Mouse (Mus musculus) midbrain, embryonic 15.5 days (tissue): Measurements from ENCODE around the gene Rbm4b. TPM values are rescaled to one million over a fixed set of nuclear protein-coding genes. Genes with fewer than 3 reads are reported as not detected.

Source experiments
- ATAC-seq: fragments of 200-750 bp; cut with Nextera tagmentation; replicated peaks from 2 replicates; pipeline ENCODE4 v1.8.0; 2017; ENCODE audit warnings: moderate TSS enrichment
- H3K27ac ChIP-seq: fragments of 300-500 bp; sonication (generic); 2 replicates; pipeline ENCODE4 v1.5.1; 2015; ENCODE audit warnings: mild to moderate bottlenecking, inconsistent platforms
- H3K27me3 ChIP-seq: fragments of 300-500 bp; sonication (generic); replicated peaks from 2 replicates; pipeline ENCODE4 v1.6.1; 2015; ENCODE audit warnings: inconsistent platforms
- H3K36me3 ChIP-seq: fragments of 300-500 bp; sonication (generic); replicated peaks from 2 replicates; pipeline ENCODE4 v1.6.1; 2015; ENCODE audit warnings: inconsistent platforms
- H3K4me1 ChIP-seq: fragments of 300-500 bp; sonication (generic); 2 replicates; pipeline ENCODE4 v1.6.1; 2015; ENCODE audit warnings: inconsistent platforms
- H3K4me2 ChIP-seq: fragments of 300-500 bp; sonication (generic); 2 replicates; pipeline ENCODE4 v1.6.1; 2015; ENCODE audit warnings: inconsistent platforms, mild to moderate bottlenecking, moderate library complexity
- H3K4me3 ChIP-seq: fragments of 300-500 bp; sonication (generic); 2 replicates; pipeline ENCODE4 v1.5.1; 2015; ENCODE audit warnings: mild to moderate bottlenecking, inconsistent platforms
- H3K9ac ChIP-seq: fragments of 300-500 bp; sonication (generic); 2 replicates; pipeline ENCODE4 v1.6.1; 2015; ENCODE audit warnings: mild to moderate bottlenecking, inconsistent platforms
- H3K9me3 ChIP-seq: fragments of 300-500 bp; sonication (generic); 2 replicates; pipeline ENCODE4 v1.6.1; 2016; ENCODE audit warnings: inconsistent platforms
- WGBS: fragments of 180-500 bp; shearing (Covaris S2); methylation state at CpG from one replicate; pipeline ENCODE4 v1.1.7; 2015; ENCODE audit warnings: mixed read lengths; 5-methylcytosine and 5-hydroxymethylcytosine counted together
- polyA plus RNA-seq: library from polyadenylated mRNA; unstranded; fragments of >200 nt; fragmentation: Nextera tagmentation; extraction: Ambion mirVana; gene quantifications from 2 replicates; pipeline ENCODE4 v1.2.1, GENCODE M21; 2015

Gene Rbm4b
- 180 and 188 TPM in 2 replicates for polyA plus RNA-seq

GRCm38 (mm10) chr19:4756193-4756911 lies at the start of gene Rbm4b:
Gene Rbm4b (plus strand): TSS chr19:4756497.
- WGBS: under 1% methylated on average over 61 of the region's 65 CpGs
- Histone ChIP-seq H3K27ac (peak within 1 kb of the TSS; percentile 99), H3K9ac (peak within 1 kb of the TSS; percentile 90), H3K4me2 (peak within 1 kb of the TSS; percentile 89), H3K4me1 (peaks cover 46% of the 10 kb centered on the region), H3K9me3 (no peaks in the 10 kb centered on the region), H3K4me3 (peak within 1 kb of the TSS; percentile 84), H3K27me3 (no peaks in the 10 kb centered on the region), H3K36me3 (peaks cover 9% of the 10 kb centered on the region; the same call in 1 of the 2 replicates)
- ATAC-seq: peak; percentile 96

- Histone ChIP-seq H3K4me3 (no peak overlapping the region), H3K4me2 (no peak overlapping the region), H3K4me1 (peaks cover 26% of the 10 kb centered on the region), H3K9ac (no peak overlapping the region), H3K9me3 (no peaks in the 10 kb centered on the region), H3K36me3 (no peaks in the 10 kb centered on the region), H3K27me3 (no peaks in the 10 kb centered on the region), H3K27ac (no peak overlapping the region)
- 82% methylated on average over 10 of the region's 10 CpGs for WGBS
- no peak for ATAC-seq
These were observed 47.5 kb upstream of the Rbm4b start for GRCm38 (mm10) chr19:4708765-4709164.

GRCm38 (mm10) chr19:4711098-4711600 lies 45.1 kb upstream of the Rbm4b start, which contains the start of gene Sptbn2:
Gene Sptbn2 (plus strand): TSS chr19:4711167.
- Histone ChIP-seq H3K27ac (peak within 1 kb of the TSS; percentile 95), H3K36me3 (no peaks in the 10 kb centered on the region), H3K9me3 (no peaks in the 10 kb centered on the region), H3K4me2 (peak within 1 kb of the TSS; percentile 68), H3K27me3 (no peaks in the 10 kb centered on the region), H3K9ac (peak within 1 kb of the TSS; percentile 89), H3K4me3 (peak within 1 kb of the TSS; percentile 92), H3K4me1 (peaks cover 41% of the 10 kb centered on the region)
- peak; percentile 49 for ATAC-seq
- WGBS: 4% methylated on average over 13 of the region's 13 CpGs

- peak; percentile 82 for ATAC-seq
- Histone ChIP-seq H3K27ac (peak overlapping the region; percentile 95), H3K27me3 (no peaks in the 10 kb centered on the region), H3K4me2 (peak overlapping the region; percentile 68), H3K4me1 (peaks cover 41% of the 10 kb centered on the region), H3K9ac (peak overlapping the region; percentile 89), H3K9me3 (no peaks in the 10 kb centered on the region), H3K4me3 (peak overlapping the region; percentile 92), H3K36me3 (no peaks in the 10 kb centered on the region)
- under 1% methylated on average over 41 of the region's 65 CpGs for WGBS
These were observed 44.6 kb upstream of the Rbm4b start for GRCm38 (mm10) chr19:4711601-4712155.

GRCm38 (mm10) chr19:4712156-4712780 lies 44.0 kb upstream of the Rbm4b start:
- peak; percentile 75 for ATAC-seq
- WGBS: under 1% methylated on average over 50 of the region's 60 CpGs
- H3K9me3 ChIP-seq: no peaks in the 10 kb centered on the region
- peaks cover 41% of the 10 kb centered on the region for H3K4me1 ChIP-seq
- peak overlapping the region; percentile 95 for H3K27ac ChIP-seq
- no peaks in the 10 kb centered on the region for H3K27me3 ChIP-seq
- H3K4me2 ChIP-seq: peak overlapping the region; percentile 68
- H3K9ac ChIP-seq: peak overlapping the region; percentile 89
- no peaks in the 10 kb centered on the region for H3K36me3 ChIP-seq
- peak overlapping the region; percentile 92 for H3K4me3 ChIP-seq

- 20% methylated on average over 13 of the region's 13 CpGs for WGBS
- H3K36me3 ChIP-seq: no peaks in the 10 kb centered on the region
These were observed 43.3 kb upstream of the Rbm4b start for GRCm38 (mm10) chr19:4712781-4713526.

GRCm38 (mm10) chr19:4713886-4714285 lies 42.4 kb upstream of the Rbm4b start:
- Histone ChIP-seq H3K27ac (0 out of 2 replicates have a peak overlapping the region, but pooled peaks have one; percentile 3), H3K36me3 (no peaks in the 10 kb centered on the region), H3K4me3 (peak overlapping the region; percentile 92), H3K27me3 (no peaks in the 10 kb centered on the region), H3K4me1 (peaks cover 41% of the 10 kb centered on the region), H3K9me3 (no peaks in the 10 kb centered on the region), H3K9ac (peak overlapping the region; percentile 89; the same call in 1 of the 2 replicates), H3K4me2 (peak overlapping the region; percentile 68)
- no peak for ATAC-seq
- 44% methylated on average over 3 of the region's 3 CpGs for WGBS

More at GRCm38 (mm10) chr19:4712781-4713526, 43.3 kb upstream of the Rbm4b start:
- peak overlapping the region; percentile 92 for H3K4me3 ChIP-seq
- H3K9me3 ChIP-seq: no peaks in the 10 kb centered on the region
- H3K27me3 ChIP-seq: no peaks in the 10 kb centered on the region
- peaks cover 41% of the 10 kb centered on the region for H3K4me1 ChIP-seq
- H3K4me2 ChIP-seq: peak overlapping the region; percentile 68
- ATAC-seq: peak; percentile 22; the same call in 1 of the 2 replicates
- H3K27ac ChIP-seq: peak overlapping the region; percentile 95
- peak overlapping the region; percentile 89 for H3K9ac ChIP-seq

GRCm38 (mm10) chr19:4716756-4717155 lies 39.5 kb upstream of the Rbm4b start:
- Histone ChIP-seq H3K4me2 (no peak overlapping the region), H3K4me3 (no peak overlapping the region), H3K36me3 (peaks cover 7% of the 10 kb centered on the region; the same call in 1 of the 2 replicates), H3K4me1 (peaks cover 28% of the 10 kb centered on the region), H3K9me3 (no peaks in the 10 kb centered on the region), H3K9ac (no peak overlapping the region), H3K27me3 (no peaks in the 10 kb centered on the region), H3K27ac (no peak overlapping the region)
- WGBS: 98% methylated on average over 14 of the region's 14 CpGs
- ATAC-seq: no peak

GRCm38 (mm10) chr19:4717281-4717680 lies 39.0 kb upstream of the Rbm4b start:
- H3K4me3 ChIP-seq: no peak overlapping the region
- no peaks in the 10 kb centered on the region for H3K27me3 ChIP-seq
- H3K9ac ChIP-seq: no peak overlapping the region
- peaks cover 9% of the 10 kb centered on the region; the same call in 1 of the 2 replicates for H3K36me3 ChIP-seq
- no peaks in the 10 kb centered on the region for H3K9me3 ChIP-seq
- H3K4me2 ChIP-seq: no peak overlapping the region
- WGBS: 93% methylated on average over 2 of the region's 2 CpGs
- H3K27ac ChIP-seq: no peak overlapping the region
- peaks cover 28% of the 10 kb centered on the region for H3K4me1 ChIP-seq
- no peak for ATAC-seq

GRCm38 (mm10) chr19:4718716-4719115 lies 37.6 kb upstream of the Rbm4b start:
- ATAC-seq: no peak

GRCm38 (mm10) chr19:4719351-4719764 lies 36.9 kb upstream of the Rbm4b start:
- H3K9me3 ChIP-seq: no peaks in the 10 kb centered on the region
- no peaks in the 10 kb centered on the region for H3K27me3 ChIP-seq
- peaks cover 13% of the 10 kb centered on the region for H3K36me3 ChIP-seq
- no peak for ATAC-seq
- H3K27ac ChIP-seq: no peak overlapping the region
- H3K4me2 ChIP-seq: no peak overlapping the region
- no peak overlapping the region for H3K4me3 ChIP-seq
- 13% methylated on average over 5 of the region's 5 CpGs for WGBS
- H3K4me1 ChIP-seq: peaks cover 9% of the 10 kb centered on the region
- no peak overlapping the region for H3K9ac ChIP-seq

More at GRCm38 (mm10) chr19:4718716-4719115, 37.6 kb upstream of the Rbm4b start:
- Histone ChIP-seq H3K27me3 (no peaks in the 10 kb centered on the region), H3K4me3 (no peak overlapping the region), H3K36me3 (peaks cover 9% of the 10 kb centered on the region; the same call in 1 of the 2 replicates), H3K4me1 (peaks cover 15% of the 10 kb centered on the region), H3K27ac (no peak overlapping the region), H3K9ac (no peak overlapping the region), H3K9me3 (no peaks in the 10 kb centered on the region), H3K4me2 (no peak overlapping the region)
- 36% methylated on average over 9 of the region's 12 CpGs for WGBS
